Mouse (Mus musculus) frontal cortex, postnatal 36 days (tissue): ENCODE results near the gene Gsto2.
"Not testable (repeated sequence)": the region's sequence is repeated elsewhere in the genome, so short reads cannot be mapped to it uniquely, and the experiment has no call there.

Experiments
- DNase-seq, 2 experiments: peaks; one replicate each; pipeline ENCODE4 v3.0.0; 2022; ENCODE audit warnings: low spot score in 2 of 2

Gsto2 gene

GRCm38 (mm10) chr19:47865353-47865947 is at the start of gene Gsto2:
Gsto2 (plus strand) TSS chr19:47865534.
- DNase-seq = peak; percentile 91 to 96

- no peak for DNase-seq
These were observed 47.6 kb upstream of the Gsto2 start for GRCm38 (mm10) chr19:47817692-47818091.

GRCm38 (mm10) chr19:47820832-47821493 is 44.4 kb upstream of the Gsto2 start:
- DNase-seq = peak; percentile 65 to 78

GRCm38 (mm10) chr19:47821494-47821872 is 43.9 kb upstream of the Gsto2 start:
- DNase-seq = no peak

- no peak for DNase-seq
These were observed 43.1 kb upstream of the Gsto2 start for GRCm38 (mm10) chr19:47822143-47822796.

GRCm38 (mm10) chr19:47824026-47824425 is 41.3 kb upstream of the Gsto2 start:
- no peak for DNase-seq

GRCm38 (mm10) chr19:47829913-47830450 is 35.4 kb upstream of the Gsto2 start:
- DNase-seq = no peak

- no peak for DNase-seq
These were observed 34.2 kb upstream of the Gsto2 start for GRCm38 (mm10) chr19:47831111-47831510.

- no peak for DNase-seq
These were observed 33.0 kb upstream of the Gsto2 start for GRCm38 (mm10) chr19:47832316-47832715.

- DNase-seq = no peak
These were observed 30.7 kb upstream of the Gsto2 start for GRCm38 (mm10) chr19:47834614-47835013.

GRCm38 (mm10) chr19:47835776-47836175 is 29.6 kb upstream of the Gsto2 start:
- DNase-seq = no peak

- DNase-seq = peak; percentile 40 to 68
These were observed 28.4 kb upstream of the Gsto2 start for GRCm38 (mm10) chr19:47836701-47837526.

- no peak for DNase-seq
These were observed 27.8 kb upstream of the Gsto2 start for GRCm38 (mm10) chr19:47837527-47837901.

GRCm38 (mm10) chr19:47841234-47841633 is 24.1 kb upstream of the Gsto2 start:
- DNase-seq = not testable (repeated sequence)

GRCm38 (mm10) chr19:47849735-47850134 is 15.6 kb upstream of the Gsto2 start:
- no peak for DNase-seq

GRCm38 (mm10) chr19:47852131-47852530 is 13.2 kb upstream of the Gsto2 start:
- not testable (repeated sequence) for DNase-seq

GRCm38 (mm10) chr19:47853053-47853452 is 12.3 kb upstream of the Gsto2 start:
- no peak for DNase-seq

- peak in 1 of 2 experiments; percentile 7 for DNase-seq
These were observed 11.2 kb upstream of the Gsto2 start for GRCm38 (mm10) chr19:47853951-47854795.

GRCm38 (mm10) chr19:47854796-47855783 is 10.2 kb upstream of the Gsto2 start, which contains the start of gene Gsto1:
Gsto1 (plus strand) TSS chr19:47854970.
- DNase-seq = peak; percentile 84 to 91
